Mouse (Mus musculus): Measurements from ENCODE around the gene Aqp1. TPM values are rescaled to one million over a fixed set of nuclear protein-coding genes. Genes with fewer than 3 reads are reported as not detected.

Aqp1 gene
- polyA plus RNA-seq, 1 experiment from 2014 or later = 11.9 TPM

GRCm38 (mm10) chr6:55376511-55376910 lies 40.3 kb downstream of the Aqp1 start:
- WGBS = 76% methylated on average over 5 of the region's 5 CpGs
- ATAC-seq (ENCODE audit: low FRiP score) = no peak
- Histone ChIP-seq H3K9me3 (replicated peaks) (no peaks in the 10 kb centered on the region), H3K27ac (no peak overlapping the region), H3K9ac (no peak overlapping the region), H3K27me3 (no peaks in the 10 kb centered on the region), H3K36me3 (no peaks in the 10 kb centered on the region), H3K4me1 (no peaks in the 10 kb centered on the region), H3K4me2 (replicated peaks) (no peak overlapping the region), H3K4me3 (no peak overlapping the region)

DNA sequence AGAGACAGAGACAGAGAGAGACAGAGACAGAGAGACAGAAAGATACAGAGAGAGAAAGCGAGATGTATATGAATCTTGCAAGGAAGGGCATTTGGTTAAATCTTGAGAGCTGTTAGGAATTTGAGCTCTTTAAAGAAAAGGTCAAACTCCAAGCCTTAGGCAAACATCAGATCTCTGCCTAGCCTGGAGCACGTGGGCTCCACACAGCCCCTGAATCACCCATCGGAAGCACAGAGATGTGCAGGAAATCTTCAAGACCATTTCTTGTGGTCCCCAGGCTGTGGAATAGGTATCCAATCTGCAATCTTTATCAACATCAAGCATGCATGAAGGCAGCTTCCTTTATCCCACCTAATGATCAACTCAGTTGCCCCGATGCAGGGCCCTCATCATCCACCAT lies 41.2 kb downstream of the Aqp1 start:
- H3K4me3 ChIP-seq = no peak overlapping the region
- 86% methylated on average over 4 of the region's 4 CpGs for WGBS
- no peaks in the 10 kb centered on the region for H3K36me3 ChIP-seq
- 0 out of 2 replicates have a peak, but pooled peaks cover 3% of the 10 kb centered on the region for H3K4me1 ChIP-seq
- ATAC-seq (ENCODE audit: low FRiP score) = no peak
- H3K27ac ChIP-seq = no peak overlapping the region
- H3K27me3 ChIP-seq = no peaks in the 10 kb centered on the region
- no peak overlapping the region for H3K4me2 ChIP-seq (replicated peaks)
- H3K9me3 ChIP-seq (replicated peaks) = no peaks in the 10 kb centered on the region
- no peak overlapping the region for H3K9ac ChIP-seq

DNA sequence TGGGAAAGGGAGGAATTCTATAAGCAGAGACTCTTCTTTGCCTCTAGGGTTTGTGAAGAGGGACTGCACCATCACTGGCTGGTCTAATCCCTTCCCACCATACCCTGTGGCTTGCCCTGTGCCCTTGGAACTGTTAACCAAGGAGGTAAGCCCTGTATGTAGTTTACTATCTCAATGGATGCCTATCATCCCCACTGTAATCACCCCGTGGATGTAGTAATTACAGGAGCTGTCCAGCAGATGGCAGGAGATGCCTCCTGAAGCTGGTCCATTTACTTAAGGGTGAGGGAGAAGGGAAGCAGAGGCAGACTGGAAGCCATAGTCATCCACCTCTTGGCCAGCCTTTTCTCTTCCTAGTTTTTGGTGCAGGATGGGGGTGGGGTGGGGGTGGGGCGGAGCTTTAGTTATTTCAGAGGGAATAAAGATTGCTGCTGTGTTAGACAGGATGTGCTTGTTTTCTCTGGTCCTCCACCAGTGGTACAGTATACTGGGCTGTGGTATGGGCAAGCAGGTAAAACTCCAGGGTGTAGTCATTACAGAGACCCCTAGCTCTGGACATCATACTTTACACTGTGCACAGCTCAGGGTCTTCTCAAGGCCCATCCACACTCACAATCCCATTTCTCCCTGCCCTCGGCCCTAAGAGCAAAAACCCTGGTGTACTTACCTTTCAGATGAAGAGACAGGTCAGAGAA lies 43.6 kb downstream of the Aqp1 start:
- H3K4me1 ChIP-seq = 0 out of 2 replicates have a peak, but pooled peaks cover 3% of the 10 kb centered on the region
- no peak overlapping the region for H3K4me3 ChIP-seq
- no peak overlapping the region for H3K4me2 ChIP-seq (replicated peaks)
- peak; percentile 55 for ATAC-seq (ENCODE audit: low FRiP score)
- no peaks in the 10 kb centered on the region for H3K9me3 ChIP-seq (replicated peaks)
- no peaks in the 10 kb centered on the region for H3K36me3 ChIP-seq
- H3K27ac ChIP-seq = no peak overlapping the region
- H3K9ac ChIP-seq = no peak overlapping the region
- no peaks in the 10 kb centered on the region for H3K27me3 ChIP-seq
- 45% methylated on average over 3 of the region's 3 CpGs for WGBS

GRCm38 (mm10) chr6:55381966-55382365 lies 45.7 kb downstream of the Aqp1 start:
- Histone ChIP-seq H3K9ac (no peak overlapping the region), H3K4me1 (0 out of 2 replicates have a peak, but pooled peaks cover 3% of the 10 kb centered on the region), H3K27ac (no peak overlapping the region), H3K4me3 (no peak overlapping the region), H3K9me3 (replicated peaks) (no peaks in the 10 kb centered on the region), H3K36me3 (no peaks in the 10 kb centered on the region), H3K4me2 (replicated peaks) (no peak overlapping the region), H3K27me3 (no peaks in the 10 kb centered on the region)
- ATAC-seq (ENCODE audit: low FRiP score) = no peak
- 86% methylated on average over 4 of the region's 4 CpGs for WGBS

GRCm38 (mm10) chr6:55383897-55384296 lies 47.7 kb downstream of the Aqp1 start:
- no peak overlapping the region for H3K4me3 ChIP-seq
- no peak overlapping the region for H3K9ac ChIP-seq
- no peak overlapping the region for H3K4me2 ChIP-seq (replicated peaks)
- no peak for ATAC-seq (ENCODE audit: low FRiP score)
- no peaks in the 10 kb centered on the region for H3K36me3 ChIP-seq
- H3K4me1 ChIP-seq = peaks cover 12% of the 10 kb centered on the region
- no peak overlapping the region for H3K27ac ChIP-seq
- WGBS = 18% methylated on average over 1 of the region's 1 CpGs
- H3K27me3 ChIP-seq = no peaks in the 10 kb centered on the region
- H3K9me3 ChIP-seq (replicated peaks) = no peaks in the 10 kb centered on the region

DNA sequence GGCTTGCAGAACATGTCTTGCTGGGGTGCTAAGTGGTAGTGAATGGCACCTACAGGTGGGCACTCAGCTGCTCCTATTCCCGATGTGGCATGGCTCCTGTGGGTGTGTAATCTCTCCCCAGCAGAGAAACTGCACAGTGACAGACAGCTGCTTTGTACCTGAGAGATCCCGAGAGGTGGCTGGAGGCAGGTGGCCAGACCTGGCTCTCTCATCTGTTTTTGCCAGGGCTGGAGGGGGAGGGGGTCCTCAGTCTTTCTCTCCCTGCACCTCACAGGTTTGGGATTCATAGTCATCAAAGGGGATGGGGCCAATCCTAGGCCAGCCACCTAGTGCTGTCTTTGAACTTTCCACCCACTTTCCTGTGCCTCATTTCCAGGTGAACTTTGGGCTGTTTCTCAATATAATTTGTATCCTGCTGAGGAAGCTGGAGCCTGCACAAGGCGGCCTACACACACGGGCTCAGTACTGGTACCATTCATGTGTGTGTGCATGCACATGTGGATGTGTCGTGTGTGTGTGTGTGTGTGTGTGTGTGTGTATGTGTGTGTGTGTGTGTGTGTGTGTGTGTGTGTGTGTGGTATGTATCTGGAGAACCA lies 48.2 kb downstream of the Aqp1 start:
- Histone ChIP-seq H3K4me3 (no peak overlapping the region), H3K4me1 (peaks cover 14% of the 10 kb centered on the region), H3K4me2 (replicated peaks) (no peak overlapping the region), H3K9me3 (replicated peaks) (no peaks in the 10 kb centered on the region), H3K27ac (no peak overlapping the region), H3K27me3 (no peaks in the 10 kb centered on the region), H3K9ac (no peak overlapping the region), H3K36me3 (no peaks in the 10 kb centered on the region)
- ATAC-seq (ENCODE audit: low FRiP score) = no peak
- 69% methylated on average over 5 of the region's 5 CpGs for WGBS

DNA sequence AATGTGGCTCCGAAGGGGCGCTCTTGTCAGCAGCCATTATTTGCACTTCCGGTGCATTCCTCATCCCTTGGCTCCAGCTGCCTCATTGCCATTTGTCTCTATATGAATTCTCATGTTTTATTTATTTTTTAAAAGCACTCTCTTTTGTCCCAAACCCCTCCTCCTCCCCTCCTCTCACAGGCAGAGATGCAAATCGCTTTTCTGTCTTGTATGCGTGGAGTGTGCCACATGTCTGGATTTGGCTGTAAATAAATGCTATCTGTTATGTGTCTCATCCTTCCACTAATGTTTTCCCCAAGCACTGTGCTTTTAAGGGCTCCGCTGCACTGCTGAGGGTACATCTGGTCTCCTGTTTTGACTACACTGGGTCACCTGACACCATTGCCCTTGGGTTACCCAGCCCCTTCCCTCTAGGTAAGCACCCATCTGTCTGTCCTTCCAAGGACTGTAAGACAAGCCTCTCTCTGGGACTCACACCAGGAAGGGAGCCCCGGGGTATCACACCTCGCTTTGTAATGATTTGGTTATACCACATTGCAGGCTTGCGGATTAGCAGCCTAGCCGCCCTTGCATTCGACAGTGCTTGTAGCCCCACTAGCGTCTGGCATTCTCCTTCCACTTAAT lies 52.4 kb downstream of the Aqp1 start:
- no peaks in the 10 kb centered on the region for H3K36me3 ChIP-seq
- H3K27me3 ChIP-seq = no peaks in the 10 kb centered on the region
- peak; percentile 40 for ATAC-seq (ENCODE audit: low FRiP score)
- H3K4me1 ChIP-seq = peaks cover 27% of the 10 kb centered on the region
- no peak overlapping the region for H3K4me2 ChIP-seq (replicated peaks)
- peak overlapping the region; percentile 64 for H3K27ac ChIP-seq
- H3K4me3 ChIP-seq = no peak overlapping the region
- no peak overlapping the region for H3K9ac ChIP-seq
- WGBS = 35% methylated on average over 12 of the region's 12 CpGs
- H3K9me3 ChIP-seq (replicated peaks) = no peaks in the 10 kb centered on the region

GRCm38 (mm10) chr6:55389321-55389720 lies 53.1 kb downstream of the Aqp1 start:
- H3K4me1 ChIP-seq = peaks cover 27% of the 10 kb centered on the region
- no peaks in the 10 kb centered on the region for H3K27me3 ChIP-seq
- no peak overlapping the region for H3K9ac ChIP-seq
- WGBS = 67% methylated on average over 5 of the region's 5 CpGs
- no peaks in the 10 kb centered on the region for H3K36me3 ChIP-seq
- no peak overlapping the region for H3K4me2 ChIP-seq (replicated peaks)
- 0 out of 2 replicates have a peak overlapping the region, but pooled peaks have one; percentile 64 for H3K27ac ChIP-seq
- no peaks in the 10 kb centered on the region for H3K9me3 ChIP-seq (replicated peaks)
- no peak overlapping the region for H3K4me3 ChIP-seq
- no peak for ATAC-seq (ENCODE audit: low FRiP score)

GRCm38 (mm10) chr6:55391814-55392213 lies 55.6 kb downstream of the Aqp1 start:
- no peak overlapping the region for H3K9ac ChIP-seq
- peak overlapping the region; percentile 46; the same call in 1 of the 2 replicates for H3K27ac ChIP-seq
- H3K4me3 ChIP-seq = no peak overlapping the region
- H3K27me3 ChIP-seq = 0 out of 2 replicates have a peak, but pooled peaks cover under 1% of the 10 kb centered on the region
- peak; percentile 27 for ATAC-seq (ENCODE audit: low FRiP score)
- no peak overlapping the region for H3K4me2 ChIP-seq (replicated peaks)
- no peaks in the 10 kb centered on the region for H3K36me3 ChIP-seq
- WGBS = 41% methylated on average over 4 of the region's 4 CpGs
- H3K4me1 ChIP-seq = peaks cover 38% of the 10 kb centered on the region
- no peaks in the 10 kb centered on the region for H3K9me3 ChIP-seq (replicated peaks)

- WGBS = 17% methylated on average over 4 of the region's 4 CpGs
- 0 out of 2 replicates have a peak overlapping the region, but pooled peaks have one; percentile 4 for H3K27ac ChIP-seq
- peak; percentile 29 for ATAC-seq (ENCODE audit: low FRiP score)
Measured at GRCm38 (mm10) chr6:55392453-55392852, 56.2 kb downstream of the Aqp1 start.

DNA sequence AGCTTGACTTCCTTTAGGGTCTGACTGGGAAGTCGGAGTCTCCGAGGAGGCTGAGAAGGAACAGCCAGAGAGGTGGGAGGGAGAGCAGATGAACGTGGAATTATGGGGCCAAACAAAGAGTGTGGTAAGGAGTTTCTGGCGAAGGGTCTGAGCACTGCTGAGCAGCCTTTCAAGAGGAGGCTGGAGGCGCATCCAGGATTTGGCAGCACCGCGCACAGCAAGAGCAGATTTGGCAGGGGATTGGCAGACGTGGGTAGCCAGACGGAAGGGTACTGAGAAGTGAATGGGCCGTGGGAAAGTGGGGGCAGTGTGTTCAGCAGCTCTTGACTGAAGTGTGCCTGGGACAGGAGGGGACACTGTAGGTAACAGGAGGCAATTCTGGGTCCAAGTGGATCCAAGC lies 58.6 kb downstream of the Aqp1 start:
- WGBS = 79% methylated on average over 10 of the region's 10 CpGs
- H3K4me1 ChIP-seq = peaks cover 39% of the 10 kb centered on the region
- ATAC-seq (ENCODE audit: low FRiP score) = no peak

More at GRCm38 (mm10) chr6:55392453-55392852, 56.2 kb downstream of the Aqp1 start:
- H3K9ac ChIP-seq = no peak overlapping the region
- no peaks in the 10 kb centered on the region for H3K9me3 ChIP-seq (replicated peaks)
- 0 out of 2 replicates have a peak, but pooled peaks cover 3% of the 10 kb centered on the region for H3K27me3 ChIP-seq
- no peak overlapping the region for H3K4me2 ChIP-seq (replicated peaks)
- peaks cover 43% of the 10 kb centered on the region for H3K4me1 ChIP-seq
- H3K36me3 ChIP-seq = no peaks in the 10 kb centered on the region
- no peak overlapping the region for H3K4me3 ChIP-seq

GRCm38 (mm10) chr6:55396176-55396575 lies 59.9 kb downstream of the Aqp1 start:
- 0 out of 2 replicates have a peak, but pooled peaks cover 3% of the 10 kb centered on the region for H3K27me3 ChIP-seq
- H3K4me3 ChIP-seq = no peak overlapping the region
- WGBS = 59% methylated on average over 3 of the region's 3 CpGs
- H3K36me3 ChIP-seq = no peaks in the 10 kb centered on the region
- no peaks in the 10 kb centered on the region for H3K9me3 ChIP-seq (replicated peaks)
- H3K4me1 ChIP-seq = peaks cover 40% of the 10 kb centered on the region
- no peak for ATAC-seq (ENCODE audit: low FRiP score)
- no peak overlapping the region for H3K9ac ChIP-seq
- H3K4me2 ChIP-seq (replicated peaks) = no peak overlapping the region; the same call in 1 of the 2 replicates
- H3K27ac ChIP-seq = peak overlapping the region; percentile 58; the same call in 1 of the 2 replicates

More for the DNA sequence above, 58.6 kb downstream of the Aqp1 start:
- H3K9ac ChIP-seq = no peak overlapping the region
- no peak overlapping the region for H3K27ac ChIP-seq
- H3K4me2 ChIP-seq (replicated peaks) = no peak overlapping the region
- no peak overlapping the region for H3K4me3 ChIP-seq
- no peaks in the 10 kb centered on the region for H3K9me3 ChIP-seq (replicated peaks)
- H3K27me3 ChIP-seq = 0 out of 2 replicates have a peak, but pooled peaks cover 3% of the 10 kb centered on the region
- no peaks in the 10 kb centered on the region for H3K36me3 ChIP-seq
